21 mouse cellular contexts compared by ENCODE assay signal in the genomic region with DNA sequence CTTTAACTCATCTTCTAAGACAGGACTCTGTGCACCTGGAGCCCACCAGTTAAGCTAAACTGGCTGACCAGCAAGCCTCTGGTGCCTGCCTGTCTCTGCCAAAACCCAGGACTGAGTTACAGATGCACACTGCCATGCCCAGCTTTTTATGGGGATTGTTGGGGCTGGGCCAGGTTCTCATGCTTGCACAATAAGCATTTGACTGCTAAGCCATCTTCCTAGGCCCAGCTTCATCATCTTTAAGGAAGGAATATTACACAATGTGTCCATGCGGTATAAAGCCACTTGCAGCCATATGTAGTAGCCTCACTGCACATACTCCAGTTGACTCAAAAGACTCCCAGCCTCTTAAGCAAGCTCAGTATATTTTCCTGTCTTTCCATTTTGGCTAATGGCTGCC.
DNase-seq lines count a peak whose midpoint lies in the region; ATAC-seq lines count a peak whose summit lies in the region.
"Had no signal": no experiment of that assay in that cellular context is flagged by ENCODE, and none has a peak within 500 bp of the region (broad histone marks: within the 10 kb centered on the region; RNA-seq: fewer than 3 reads in every experiment).

No protein-coding gene starts in this region.

- H3K4me1 ChIP-seq in liver, embryonic 16.5 days (ENCODE audit: control insufficient read depth, low read depth, low read length) = no peaks in the 10 kb centered on the region
- no peaks in the 10 kb centered on the region for H3K4me1 ChIP-seq in liver, embryonic 12.5 days
- H3K4me1 ChIP-seq in heart, embryonic 12.5 days (replicated peaks) = no peaks in the 10 kb centered on the region
- H3K4me1 ChIP-seq: forebrain, embryonic 15.5 days; heart, embryonic 10.5 days had no signal

- ATAC-seq in cerebellum, adult (ENCODE audit: insufficient number of reproducible peaks, low FRiP score, low TSS enrichment) = no peak
- peak; percentile 19; the same call in 1 of the 2 replicates for ATAC-seq in liver, embryonic 16.5 days (ENCODE audit: low read depth)
- ATAC-seq in liver, embryonic 12.5 days = no peak
- peak; percentile 66 for ATAC-seq in megakaryocyte progenitor cell, adult 5-6 weeks (replicated peaks; ENCODE audit: poor library complexity)
- ATAC-seq in heart, embryonic 12.5 days (ENCODE audit: insufficient number of reproducible peaks, low FRiP score) = no peak
- ATAC-seq: CD4-positive, CD25-positive, alpha-beta regulatory T cell, adult 4 months; forebrain, embryonic 15.5 days; intestine, postnatal 0 days had no signal

- H3K27ac ChIP-seq in liver, embryonic 16.5 days (ENCODE audit: low read length) = no peak overlapping the region
- H3K27ac ChIP-seq in liver, embryonic 12.5 days = no peak overlapping the region
- H3K27ac ChIP-seq in heart, embryonic 12.5 days (ENCODE audit: poor library complexity, severe bottlenecking) = no peak overlapping the region
- H3K27ac ChIP-seq: forebrain, embryonic 12.5 days; forebrain, embryonic 15.5 days; heart, adult 2 months; heart, embryonic 10.5 days; hindbrain, embryonic 12.5 days; hindbrain, embryonic 15.5 days had no signal

- no peaks in the 10 kb centered on the region for H3K27me3 ChIP-seq in liver, embryonic 16.5 days (ENCODE audit: control insufficient read depth, insufficient read depth, low read depth, low read length)
- H3K27me3 ChIP-seq in liver, embryonic 12.5 days (replicated peaks) = no peaks in the 10 kb centered on the region
- no peaks in the 10 kb centered on the region; the same call in 1 of the 2 replicates for H3K27me3 ChIP-seq in heart, embryonic 12.5 days (replicated peaks)
- H3K27me3 ChIP-seq: forebrain, embryonic 15.5 days; hindbrain, embryonic 12.5 days; hindbrain, embryonic 15.5 days had no signal

- no peaks in the 10 kb centered on the region for H3K36me3 ChIP-seq in liver, embryonic 16.5 days (ENCODE audit: control insufficient read depth, insufficient read depth)
- H3K36me3 ChIP-seq in liver, embryonic 12.5 days = no peaks in the 10 kb centered on the region
- no peaks in the 10 kb centered on the region for H3K36me3 ChIP-seq in heart, embryonic 12.5 days
- H3K36me3 ChIP-seq: forebrain, embryonic 12.5 days; forebrain, embryonic 15.5 days; heart, embryonic 10.5 days; hindbrain, embryonic 12.5 days; hindbrain, embryonic 15.5 days had no signal

- no peaks in the 10 kb centered on the region for H3K9me3 ChIP-seq in liver, embryonic 16.5 days (replicated peaks; ENCODE audit: control insufficient read depth, low read length)
- no peaks in the 10 kb centered on the region for H3K9me3 ChIP-seq in liver, embryonic 12.5 days (replicated peaks)
- no peaks in the 10 kb centered on the region for H3K9me3 ChIP-seq in heart, embryonic 12.5 days (replicated peaks)
- H3K9me3 ChIP-seq: forebrain, embryonic 12.5 days; forebrain, embryonic 15.5 days; heart, embryonic 10.5 days; hindbrain, embryonic 12.5 days; hindbrain, embryonic 15.5 days had no signal

- 59% methylated on average over 1 of the region's 1 CpGs for WGBS in liver, embryonic 16.5 days (ENCODE audit: insufficient replicate concordance)
- WGBS in liver, embryonic 12.5 days (ENCODE audit: insufficient replicate concordance) = 79% methylated on average over 1 of the region's 1 CpGs
- WGBS in heart, embryonic 12.5 days = 86% methylated on average over 1 of the region's 1 CpGs

- no peak overlapping the region for H3K9ac ChIP-seq in liver, embryonic 16.5 days (ENCODE audit: low read depth, low read length)
- H3K9ac ChIP-seq in liver, embryonic 12.5 days = no peak overlapping the region
- H3K9ac ChIP-seq in heart, embryonic 12.5 days = no peak overlapping the region
- H3K9ac ChIP-seq: forebrain, embryonic 12.5 days; forebrain, embryonic 15.5 days; hindbrain, embryonic 12.5 days; hindbrain, embryonic 15.5 days had no signal

- H3K4me2 ChIP-seq in liver, embryonic 16.5 days (ENCODE audit: low read depth, low read length) = no peak overlapping the region
- no peak overlapping the region for H3K4me2 ChIP-seq in liver, embryonic 12.5 days
- no peak overlapping the region for H3K4me2 ChIP-seq in heart, embryonic 12.5 days
- H3K4me2 ChIP-seq: forebrain, embryonic 12.5 days; forebrain, embryonic 15.5 days; hindbrain, embryonic 12.5 days; hindbrain, embryonic 15.5 days had no signal

- H3K4me3 ChIP-seq in liver, embryonic 16.5 days (ENCODE audit: low read depth, low read length) = no peak overlapping the region
- H3K4me3 ChIP-seq in liver, embryonic 12.5 days = no peak overlapping the region
- H3K4me3 ChIP-seq in heart, embryonic 12.5 days = no peak overlapping the region
- H3K4me3 ChIP-seq: forebrain, embryonic 12.5 days; forebrain, embryonic 15.5 days; heart, adult 2 months; heart, embryonic 10.5 days; hindbrain, embryonic 12.5 days; hindbrain, embryonic 15.5 days had no signal

- peak; percentile 28 to 47 for DNase-seq in cerebellum, postnatal 10 days
- peak; percentile 79 for DNase-seq in gonadal fat pad, adult 2 months (ENCODE audit: low read depth)
- no peak for DNase-seq in thymus, postnatal 14 days
- DNase-seq: cerebellum, adult 11 months; cerebellum, adult 2 months; cerebellum, adult 9-11 months; cerebellum, postnatal 36 days; gastrocnemius, postnatal 10 days; heart, adult 2 months had no signal

Comparison
In these comparisons a context has a peak if more than half of its experiments do, and no peak if none do; other contexts are left out.
1. ATAC-seq: peak in liver, embryonic 16.5 days (single experiment) and megakaryocyte progenitor cell, adult 5-6 weeks (single experiment); none in cerebellum, adult (single experiment), liver, embryonic 12.5 days (single experiment) and heart, embryonic 12.5 days (single experiment).